Mouse (Mus musculus) midbrain, postnatal 0 days (tissue): ENCODE data around the gene Tyk2. TPM values are rescaled to one million over a fixed set of nuclear protein-coding genes. Genes with fewer than 3 reads are reported as not detected.

ENCODE experiments used
- ATAC-seq: fragments of 200-750 bp; cut with Nextera tagmentation; 2 replicates; pipeline ENCODE4 v1.8.0; 2017; ENCODE audit warnings: moderate number of reproducible peaks, mild to moderate bottlenecking, moderate TSS enrichment, moderate library complexity; ENCODE audit not compliant: low FRiP score
- DNase-seq: peaks from one replicate; pipeline ENCODE4 v3.0.0-alpha.2; 2015; ENCODE audit warnings: low spot score
- H3K27ac ChIP-seq: fragments of 300-500 bp; sonication (generic); 2 replicates; pipeline ENCODE4 v1.5.1; 2014; ENCODE audit warnings: low read depth, mild to moderate bottlenecking, low read length, mixed read lengths
- H3K27me3 ChIP-seq: fragments of 300-500 bp; sonication (generic); 2 replicates; pipeline ENCODE4 v1.6.1; 2014; ENCODE audit warnings: low read length, control low read depth, mixed read lengths; ENCODE audit not compliant: insufficient read depth
- H3K36me3 ChIP-seq: fragments of 300-500 bp; sonication (generic); 2 replicates; pipeline ENCODE4 v1.6.1; 2014; ENCODE audit warnings: low read length, control low read depth, mixed read lengths; ENCODE audit not compliant: insufficient read depth
- H3K4me1 ChIP-seq: fragments of 300-500 bp; sonication (generic); 2 replicates; pipeline ENCODE4 v1.6.1; 2014; ENCODE audit warnings: mild to moderate bottlenecking, control low read depth, antibody characterized with exemption, low read length, mixed read lengths; ENCODE audit not compliant: insufficient read depth
- H3K4me2 ChIP-seq: fragments of 300-500 bp; sonication (generic); 2 replicates; pipeline ENCODE4 v1.6.1; 2014; ENCODE audit warnings: low read depth, mild to moderate bottlenecking, low read length, mixed read lengths; ENCODE audit not compliant: poor library complexity, severe bottlenecking
- H3K4me3 ChIP-seq: fragments of 300-500 bp; sonication (generic); 2 replicates; pipeline ENCODE4 v1.5.1; 2014; ENCODE audit warnings: low read depth, mild to moderate bottlenecking, low read length, moderate library complexity
- H3K9ac ChIP-seq: fragments of 300-500 bp; sonication (generic); replicated peaks from 2 replicates; pipeline ENCODE4 v1.6.1; 2014; ENCODE audit warnings: mild to moderate bottlenecking, low read length, moderate library complexity, mixed read lengths; ENCODE audit not compliant: poor library complexity, severe bottlenecking
- H3K9me3 ChIP-seq: fragments of 300-500 bp; sonication (generic); 2 replicates; pipeline ENCODE4 v1.6.1; 2016; ENCODE audit warnings: low read length, control low read depth
- CTCF ChIP-seq: IDR thresholded peaks from 2 replicates; pipeline ENCODE4 v1.5.1; 2016; ENCODE audit warnings: antibody characterized with exemption, mild to moderate bottlenecking
- WGBS: fragments of 180-500 bp; shearing (Covaris S2); extraction: QIAGEN DNeasy Blood & Tissue Kit; methylation state at CpG from one replicate; pipeline ENCODE4 v1.1.7; 2014; 5-methylcytosine and 5-hydroxymethylcytosine counted together
- polyA plus RNA-seq: library from polyadenylated mRNA; unstranded; fragments of >200 nt; fragmentation: Nextera tagmentation; extraction: Ambion mirVana; gene quantifications from 2 replicates; pipeline ENCODE4 v1.2.1, GENCODE M21; 2015
- total RNA-seq: library from RNA; depleted of rRNA; stranded (reverse); fragments of >200 nt; gene quantifications from 2 replicates; pipeline ENCODE4 v1.2.3, GENCODE M21; 2014; rRNA removed

The Tyk2 gene
- 9.8 and 9.9 TPM in 2 replicates for total RNA-seq
- polyA plus RNA-seq: 4.8 and 5.4 TPM in 2 replicates

DNA sequence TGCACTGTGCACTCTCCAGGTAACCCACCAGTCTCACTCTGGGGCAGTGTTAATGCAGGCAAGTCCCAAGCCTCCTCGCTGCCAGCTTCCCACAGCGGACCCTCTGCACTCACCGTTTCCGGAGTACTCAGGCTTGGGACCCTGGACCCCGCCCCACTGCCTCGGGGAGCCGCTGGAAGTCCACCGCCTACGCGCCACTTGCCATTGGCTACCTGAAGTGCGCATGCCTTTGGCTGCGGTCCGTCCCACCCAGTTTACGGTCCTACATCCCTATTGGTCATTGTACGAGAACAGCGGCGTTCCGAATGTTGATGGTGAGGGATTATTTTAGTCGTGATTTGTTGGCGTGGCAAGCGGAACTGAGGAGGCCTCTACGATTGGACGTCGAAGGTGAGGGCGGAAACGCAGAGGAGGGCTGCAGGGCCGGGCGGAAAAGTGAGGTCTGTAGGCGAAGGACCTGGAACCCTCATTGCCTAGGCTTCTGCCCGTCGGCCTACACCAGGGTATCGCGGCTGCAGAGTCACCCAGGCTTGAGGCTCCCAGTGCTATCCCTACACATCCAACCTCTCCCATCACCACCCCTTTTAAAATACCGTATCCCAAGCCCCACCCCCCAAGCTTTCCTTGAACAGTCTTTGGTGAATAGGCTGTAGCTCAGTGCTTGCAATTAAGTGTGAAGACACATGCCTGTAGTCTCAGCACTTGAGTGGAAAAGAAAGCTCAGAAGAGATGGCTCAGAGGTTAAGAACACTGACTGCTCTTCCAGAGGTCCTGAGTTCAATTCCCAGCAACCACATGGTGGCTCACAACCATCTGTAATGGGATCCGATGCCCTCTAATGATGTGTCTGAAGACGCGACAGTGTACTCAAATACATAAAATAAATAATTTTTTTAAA lies at the start of gene Tyk2:
Gene Tyk2, minus strand, starts transcription at position 185 of the 898 bp plus-strand sequence.
- Histone ChIP-seq H3K4me3 (peak within 1 kb of the TSS; percentile 57), H3K9me3 (no peaks in the 10 kb centered on the region), H3K4me1 (0 out of 2 replicates have a peak, but pooled peaks cover 5% of the 10 kb centered on the region), H3K27me3 (no peaks in the 10 kb centered on the region), H3K4me2 (peak within 1 kb of the TSS; percentile 67), H3K36me3 (peaks cover 14% of the 10 kb centered on the region), H3K9ac (peak within 1 kb of the TSS; percentile 47), H3K27ac (no peak within 1 kb of the TSS)
- TF ChIP-seq CTCF: no peak; the same call in 1 of the 2 replicates
- DNase-seq (peak; percentile 98), ATAC-seq (peak; percentile 94)
- 7% methylated on average over 37 of the region's 37 CpGs for WGBS

DNA sequence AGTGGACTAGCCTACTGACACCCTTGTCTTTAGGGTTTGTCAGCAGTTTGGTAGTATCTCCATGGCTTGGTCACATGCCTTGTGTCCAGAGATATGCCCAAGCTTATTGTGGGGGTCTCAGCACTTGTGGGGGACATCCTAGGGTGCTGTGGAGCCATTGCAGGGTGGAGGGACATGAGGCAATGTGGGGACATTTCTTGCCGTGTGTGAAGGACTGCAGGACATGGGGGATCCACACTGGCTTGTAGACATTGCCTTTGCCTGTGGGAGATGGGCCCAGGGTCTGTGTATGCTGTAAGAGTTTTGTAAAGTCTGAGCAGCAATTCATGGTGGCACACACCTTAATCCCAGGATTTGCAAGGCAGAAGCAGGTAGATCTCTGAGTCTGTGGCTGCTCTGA lies 49.8 kb upstream of the Tyk2 start:
- DNase-seq (no peak), ATAC-seq (no peak)
- Histone ChIP-seq H3K9me3 (no peaks in the 10 kb centered on the region), H3K36me3 (no peaks in the 10 kb centered on the region), H3K27me3 (0 out of 2 replicates have a peak, but pooled peaks cover 19% of the 10 kb centered on the region), H3K4me3 (no peak overlapping the region), H3K9ac (no peak overlapping the region), H3K4me2 (no peak overlapping the region), H3K27ac (no peak overlapping the region), H3K4me1 (no peaks in the 10 kb centered on the region)
- TF ChIP-seq CTCF: no peak
- 82% methylated on average over 1 of the region's 1 CpGs for WGBS

DNA sequence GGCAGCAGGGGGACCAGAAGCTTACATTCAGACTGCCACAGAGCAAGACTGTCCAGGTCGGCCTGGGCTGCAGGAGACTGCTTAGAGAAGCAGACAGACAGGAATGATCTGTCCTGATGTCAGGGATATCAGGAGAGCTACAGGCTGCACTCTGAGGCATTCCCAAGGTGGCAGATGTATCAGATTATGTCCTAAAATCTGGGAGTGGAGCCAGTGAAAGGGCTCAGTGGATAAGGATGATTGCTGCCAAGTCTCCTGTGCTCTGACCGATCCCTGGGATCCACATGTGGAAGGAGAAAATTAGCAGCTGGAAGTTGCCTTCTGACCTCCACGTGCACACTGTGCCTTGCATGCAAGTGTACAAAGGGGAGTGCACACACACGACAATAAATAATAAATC lies 49.4 kb upstream of the Tyk2 start:
- Histone ChIP-seq H3K27ac (no peak overlapping the region), H3K9ac (no peak overlapping the region), H3K36me3 (no peaks in the 10 kb centered on the region), H3K4me2 (no peak overlapping the region), H3K4me3 (no peak overlapping the region), H3K4me1 (no peaks in the 10 kb centered on the region), H3K9me3 (no peaks in the 10 kb centered on the region), H3K27me3 (0 out of 2 replicates have a peak, but pooled peaks cover 19% of the 10 kb centered on the region)
- TF ChIP-seq CTCF: no peak
- ATAC-seq (no peak), DNase-seq (no peak)
- 57% methylated on average over 4 of the region's 4 CpGs for WGBS

DNA sequence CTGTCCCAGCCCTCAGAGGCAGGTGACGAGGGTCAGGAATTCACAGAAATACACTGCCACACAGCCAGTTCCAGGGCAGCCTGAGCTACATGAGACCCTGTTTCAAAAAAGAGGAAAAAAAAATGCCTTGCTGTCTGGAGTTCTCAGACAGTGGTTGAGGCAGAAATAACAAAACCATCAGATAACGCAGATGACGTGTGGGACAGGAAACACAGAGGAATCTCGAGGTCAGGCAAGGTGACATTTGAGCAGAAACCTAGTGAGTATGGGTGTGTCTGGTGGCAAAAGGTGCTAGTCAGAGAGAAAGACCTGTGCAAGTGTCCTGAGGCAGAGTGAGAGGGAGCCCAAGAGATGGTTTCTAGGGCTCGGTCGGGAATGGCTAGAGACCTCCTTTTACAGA lies 41.3 kb upstream of the Tyk2 start:
- TF ChIP-seq CTCF: no peak
- ATAC-seq (no peak), DNase-seq (no peak)
- Histone ChIP-seq H3K27me3 (peaks cover 6% of the 10 kb centered on the region), H3K9ac (no peak overlapping the region), H3K4me3 (no peak overlapping the region), H3K4me1 (no peaks in the 10 kb centered on the region), H3K36me3 (no peaks in the 10 kb centered on the region), H3K4me2 (no peak overlapping the region), H3K27ac (no peak overlapping the region), H3K9me3 (no peaks in the 10 kb centered on the region)
- 71% methylated on average over 6 of the region's 6 CpGs for WGBS

DNA sequence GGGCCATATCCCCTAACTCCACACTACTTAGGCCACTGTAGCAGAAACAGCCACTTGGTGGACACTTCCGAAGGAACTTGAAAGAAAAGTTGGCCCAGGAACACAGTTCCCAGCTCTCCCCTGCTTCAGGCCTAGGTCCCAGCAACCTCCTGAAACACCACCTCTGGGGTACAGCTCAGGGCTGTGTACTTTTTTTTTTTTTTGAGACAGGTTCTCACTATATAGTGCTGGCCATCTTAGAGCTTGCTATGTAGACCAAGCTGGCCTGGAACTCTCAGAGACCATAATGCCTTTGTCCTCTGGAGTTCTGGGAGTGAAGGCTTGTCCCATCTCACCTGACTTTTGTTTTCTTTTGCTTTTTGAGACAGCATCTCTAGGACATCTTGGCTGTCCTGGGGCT lies 38.1 kb upstream of the Tyk2 start:
- Histone ChIP-seq H3K9ac (no peak overlapping the region), H3K27ac (no peak overlapping the region), H3K9me3 (no peaks in the 10 kb centered on the region), H3K36me3 (no peaks in the 10 kb centered on the region), H3K4me3 (no peak overlapping the region), H3K4me2 (no peak overlapping the region), H3K27me3 (peaks cover 38% of the 10 kb centered on the region), H3K4me1 (peaks cover 3% of the 10 kb centered on the region; the same call in 1 of the 2 replicates)
- TF ChIP-seq CTCF: no peak
- WGBS: 26% methylated on average over 1 of the region's 1 CpGs
- DNase-seq: no peak
- ATAC-seq: no peak
